ENCODE assay signal across 8 mouse cellular contexts in the genomic region with DNA sequence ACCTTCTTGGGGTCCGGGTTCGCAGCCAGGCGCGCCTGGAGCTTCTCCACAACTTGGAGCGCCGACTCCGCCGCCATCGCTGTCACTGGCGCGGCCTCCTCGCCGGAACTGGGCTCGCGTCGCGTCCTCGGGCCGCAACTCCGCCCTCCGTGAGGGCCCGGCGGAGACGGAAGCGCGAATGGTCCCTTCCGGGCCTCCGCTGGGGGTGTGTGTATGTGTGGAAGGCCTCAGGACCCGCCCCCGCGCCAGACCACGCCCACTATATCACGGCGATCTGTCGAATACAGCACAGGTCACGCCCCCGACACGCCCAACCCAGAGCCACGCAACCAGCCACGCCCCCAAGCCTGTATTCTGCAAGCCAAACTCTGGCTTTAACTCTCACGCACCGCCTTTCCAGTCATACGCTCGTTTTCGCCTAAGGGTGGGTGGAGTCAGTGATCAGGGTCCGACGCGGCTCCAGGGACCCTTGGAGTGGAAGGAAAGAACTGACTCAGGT. TPM values are rescaled to one million over a fixed set of nuclear protein-coding genes. Genes with fewer than 3 reads are reported as not detected.
DNase-seq lines count a peak whose midpoint lies in the region; ATAC-seq lines count a peak whose summit lies in the region.

Eloa (minus strand) TSS at position 215 of the 499 bp plus-strand sequence.

- no peaks in the 10 kb centered on the region for H3K27me3 ChIP-seq in heart, embryonic 14.5 days (ENCODE audit: control insufficient read depth, insufficient read depth, low read length)
- H3K27me3 ChIP-seq in liver, embryonic 13.5 days: no peaks in the 10 kb centered on the region
- no peaks in the 10 kb centered on the region for H3K27me3 ChIP-seq in stomach, embryonic 16.5 days (ENCODE audit: control insufficient read depth, insufficient read depth, low read length)

- H3K9ac ChIP-seq in heart, embryonic 14.5 days (ENCODE audit: low read length): peak within 1 kb of the TSS; percentile 96
- H3K9ac ChIP-seq in liver, embryonic 13.5 days: peak within 1 kb of the TSS; percentile 94
- H3K9ac ChIP-seq in stomach, embryonic 16.5 days (ENCODE audit: low read length): peak within 1 kb of the TSS; percentile 99

- ATAC-seq in CD4-positive, CD25-positive, alpha-beta regulatory T cell, adult 4 months: peak; percentile 100
- ATAC-seq in heart, embryonic 14.5 days (ENCODE audit: insufficient number of reproducible peaks, insufficient read depth, low FRiP score, low read depth): peak; percentile 99
- peak; percentile 97 for ATAC-seq in liver, embryonic 13.5 days (ENCODE audit: low read depth)
- peak; percentile 99 for ATAC-seq in stomach, embryonic 16.5 days (ENCODE audit: insufficient read depth, low FRiP score)

- H3K36me3 ChIP-seq in heart, embryonic 14.5 days (ENCODE audit: control insufficient read depth, insufficient read depth, low read length): no peaks in the 10 kb centered on the region
- H3K36me3 ChIP-seq in liver, embryonic 13.5 days: peaks cover 16% of the 10 kb centered on the region
- H3K36me3 ChIP-seq in stomach, embryonic 16.5 days (ENCODE audit: control insufficient read depth, insufficient read depth, low read length): no peaks in the 10 kb centered on the region

- DNase-seq in c-Kit-negative CD71-positive TER-119-positive erythroid progenitor cells, embryonic 14.5 days (ENCODE audit: low read depth, low spot score): peak; percentile 99
- DNase-seq in fibroblast of lung, adult 2 months (ENCODE audit: low read depth): peak; percentile 96
- DNase-seq in kidney, postnatal 14 days: peak; percentile 100
- DNase-seq in liver, embryonic 13.5 days: peak; percentile 100
- DNase-seq in neural tube, embryonic 10.5 days (ENCODE audit: extremely low spot score, low spot score): peak; percentile 100

- 2% methylated on average over 32 of the region's 48 CpGs for WGBS in heart, embryonic 14.5 days
- under 1% methylated on average over 42 of the region's 48 CpGs for WGBS in liver, embryonic 13.5 days (ENCODE audit: insufficient replicate concordance)
- WGBS in stomach, embryonic 16.5 days: under 1% methylated on average over 45 of the region's 48 CpGs

- peak within 1 kb of the TSS; percentile 22 to 85 for H3K27ac ChIP-seq in heart, embryonic 14.5 days (replicated peaks in 1 of 2; ENCODE audit: control insufficient read depth in 1 of 2, insufficient read depth in 1 of 2, low read depth in 2 of 2, low read length in 2 of 2)
- H3K27ac ChIP-seq in liver, embryonic 13.5 days: peak within 1 kb of the TSS; percentile 94
- peak within 1 kb of the TSS; percentile 82 for H3K27ac ChIP-seq in stomach, embryonic 16.5 days (ENCODE audit: low read length)

- peaks cover 2 to 12% of the 10 kb centered on the region in 2 experiments; a peak in 3 of 4 replicates for H3K4me1 ChIP-seq in heart, embryonic 14.5 days (ENCODE audit: control insufficient read depth in 2 of 2, insufficient read depth in 2 of 2, low read length in 2 of 2)
- peaks cover 38% of the 10 kb centered on the region for H3K4me1 ChIP-seq in liver, embryonic 13.5 days (replicated peaks)
- H3K4me1 ChIP-seq in stomach, embryonic 16.5 days (ENCODE audit: control insufficient read depth, insufficient read depth, low read length): peaks cover 5% of the 10 kb centered on the region; the same call in 1 of the 2 replicates

- H3K4me2 ChIP-seq in heart, embryonic 14.5 days (ENCODE audit: low read length): peak within 1 kb of the TSS; percentile 95
- peak within 1 kb of the TSS; percentile 83 for H3K4me2 ChIP-seq in liver, embryonic 13.5 days
- peak within 1 kb of the TSS; percentile 90 for H3K4me2 ChIP-seq in stomach, embryonic 16.5 days (ENCODE audit: low read depth, low read length)

- H3K9me3 ChIP-seq in heart, embryonic 14.5 days (ENCODE audit: control insufficient read depth, low read length): no peaks in the 10 kb centered on the region
- H3K9me3 ChIP-seq in liver, embryonic 13.5 days (replicated peaks): no peaks in the 10 kb centered on the region
- no peaks in the 10 kb centered on the region for H3K9me3 ChIP-seq in stomach, embryonic 16.5 days (replicated peaks; ENCODE audit: control insufficient read depth, low read length)

- peak within 1 kb of the TSS; percentile 83 to 97 for H3K4me3 ChIP-seq in heart, embryonic 14.5 days (ENCODE audit: control insufficient read depth in 1 of 2, insufficient read depth in 1 of 2, low read depth in 1 of 2, low read length in 2 of 2)
- H3K4me3 ChIP-seq in liver, embryonic 13.5 days (replicated peaks): peak within 1 kb of the TSS; percentile 79
- peak within 1 kb of the TSS; percentile 99 for H3K4me3 ChIP-seq in stomach, embryonic 16.5 days (replicated peaks; ENCODE audit: low read length)

RNA-seq across cellular contexts. Expression of gene Eloa, which starts in this region (rescaled TPM):
- 10 to 100 TPM; 44.5 to 58.9 TPM for polyA plus RNA-seq in CD4-positive, CD25-positive, alpha-beta regulatory T cell, adult 4 months (2017; shearing (Covaris generic))
- polyA plus RNA-seq in heart, embryonic 14.5 days (2014; fragmentation: Nextera tagmentation; extraction: Ambion mirVana): 34.3 and 34.7 TPM in 2 replicates
- polyA plus RNA-seq in liver, embryonic 13.5 days (2015; fragmentation: Nextera tagmentation; extraction: Ambion mirVana): 27.7 and 35.1 TPM in 2 replicates
- polyA plus RNA-seq in stomach, embryonic 16.5 days (2015; fragmentation: Nextera tagmentation; extraction: Ambion mirVana): 41.0 and 44.2 TPM in 2 replicates

Comparison
In these comparisons a context has a peak if more than half of its experiments do, and no peak if none do; other contexts are left out.
1. Peak in every context shown above with its lines: DNase-seq, ATAC-seq, H3K4me3 ChIP-seq and H3K27ac ChIP-seq.